Mouse (Mus musculus) midbrain, embryonic 12.5 days (tissue): ENCODE results near the gene Slc35a2. TPM values are rescaled to one million over a fixed set of nuclear protein-coding genes. Genes with fewer than 3 reads are reported as not detected.

Source experiments
- ATAC-seq: fragments of 200-750 bp; cut with Nextera tagmentation; 2 replicates; pipeline ENCODE4 v1.8.0; 2017; ENCODE audit warnings: low read depth, moderate TSS enrichment, moderate library complexity; ENCODE audit not compliant: low FRiP score
- H3K27ac ChIP-seq: fragments of 300-500 bp; sonication (generic); replicated peaks from 2 replicates; pipeline ENCODE4 v1.5.1; 2016; ENCODE audit warnings: mild to moderate bottlenecking
- H3K27me3 ChIP-seq: fragments of 300-500 bp; sonication (generic); 2 replicates; pipeline ENCODE4 v1.6.1; 2016; ENCODE audit warnings: mild to moderate bottlenecking
- H3K36me3 ChIP-seq: fragments of 300-500 bp; sonication (generic); 2 replicates; pipeline ENCODE4 v1.6.1; 2016
- H3K4me1 ChIP-seq: fragments of 300-500 bp; sonication (generic); 2 replicates; pipeline ENCODE4 v1.6.1; 2016
- H3K4me2 ChIP-seq: fragments of 300-500 bp; sonication (generic); replicated peaks from 2 replicates; pipeline ENCODE4 v1.6.1; 2016; ENCODE audit warnings: mild to moderate bottlenecking, moderate library complexity
- H3K4me3 ChIP-seq: fragments of 300-500 bp; sonication (generic); 2 replicates; pipeline ENCODE4 v1.5.1; 2016; ENCODE audit warnings: mild to moderate bottlenecking
- H3K9ac ChIP-seq: fragments of 300-500 bp; sonication (generic); replicated peaks from 2 replicates; pipeline ENCODE4 v1.6.1; 2016; ENCODE audit warnings: mild to moderate bottlenecking, moderate library complexity
- H3K9me3 ChIP-seq: fragments of 300-500 bp; sonication (generic); 2 replicates; pipeline ENCODE4 v1.6.1; 2016; ENCODE audit warnings: mild to moderate bottlenecking
- WGBS: fragments of 180-500 bp; shearing (Covaris S2); methylation state at CpG from one replicate; pipeline ENCODE4 v1.1.7; 2016; 5-methylcytosine and 5-hydroxymethylcytosine counted together
- polyA plus RNA-seq: library from polyadenylated mRNA; unstranded; fragments of >200 nt; fragmentation: Nextera tagmentation; extraction: Ambion mirVana; gene quantifications from 2 replicates; pipeline ENCODE4 v1.2.1, GENCODE M21; 2016

The Slc35a2 gene
- 31.0 and 31.4 TPM in 2 replicates for polyA plus RNA-seq

DNA sequence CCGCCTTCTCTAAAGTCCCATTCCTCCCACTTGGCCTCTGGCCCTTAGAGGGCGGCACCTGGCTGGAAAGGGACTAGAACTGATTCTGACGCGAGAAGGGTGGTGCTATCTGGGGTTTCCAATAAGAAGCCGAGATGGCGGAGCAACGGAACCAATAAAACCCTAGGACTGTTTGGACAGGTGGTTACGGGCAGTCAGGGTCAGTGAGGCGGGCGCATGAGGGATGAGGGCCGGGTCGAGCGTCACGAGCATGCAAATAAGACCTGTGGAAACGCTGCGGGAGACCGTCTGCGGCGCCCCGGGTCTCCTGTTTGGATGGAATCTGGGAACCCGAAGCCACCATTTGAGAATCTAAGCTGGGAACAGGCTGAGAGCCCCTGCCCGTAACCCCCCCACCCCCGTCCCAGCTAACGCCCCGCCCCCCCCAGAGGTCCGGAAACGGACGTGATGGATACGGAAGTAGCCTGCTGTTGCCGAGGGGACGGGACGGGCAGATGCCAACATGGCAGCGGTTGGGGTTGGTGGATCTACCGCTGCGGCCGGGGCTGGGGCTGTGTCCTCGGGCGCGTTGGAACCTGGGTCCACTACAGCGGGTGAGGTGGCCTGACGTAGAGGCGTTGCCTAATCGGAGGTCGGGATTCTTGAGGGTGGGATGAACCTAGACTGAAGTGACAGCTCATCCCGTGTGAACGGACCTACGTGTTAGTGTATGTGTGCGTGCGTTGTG lies at the start of gene Slc35a2:
Slc35a2 (plus strand) TSS at position 188 of the 727 bp plus-strand sequence.
- H3K27ac ChIP-seq = peak within 1 kb of the TSS; percentile 86
- WGBS = 26% methylated on average over 49 of the region's 49 CpGs
- H3K36me3 ChIP-seq = 0 out of 2 replicates have a peak, but pooled peaks cover 6% of the 10 kb centered on the region

DNA sequence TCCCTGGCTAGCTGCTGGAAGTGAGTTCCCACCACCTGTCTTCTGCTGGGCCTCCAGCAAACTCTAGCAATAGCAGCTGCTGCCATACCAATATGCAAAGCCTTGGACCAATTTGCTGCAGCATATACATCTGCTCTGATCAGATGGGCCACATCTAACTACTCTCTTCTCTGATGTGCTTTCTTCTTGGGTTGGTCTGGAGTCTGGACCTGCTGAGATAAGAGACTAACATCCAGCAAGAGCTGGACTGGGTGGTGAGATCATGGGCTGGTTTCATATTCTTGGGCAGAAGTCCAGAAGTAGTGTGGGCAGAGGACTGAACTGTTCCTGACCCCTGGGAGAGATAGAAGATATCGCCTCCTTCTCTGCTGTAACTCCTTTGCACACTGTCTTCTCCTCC lies 46.7 kb upstream of the Slc35a2 start:
- WGBS = 67% methylated on average over 1 of the region's 1 CpGs
- no peak overlapping the region for H3K4me2 ChIP-seq

More for the DNA sequence above, at the start of gene Slc35a2:
- Histone ChIP-seq H3K4me2 (peak within 1 kb of the TSS; percentile 60), H3K27me3 (no peaks in the 10 kb centered on the region), H3K9ac (peak within 1 kb of the TSS; percentile 49), H3K9me3 (no peaks in the 10 kb centered on the region), H3K4me3 (peak within 1 kb of the TSS; percentile 58), H3K4me1 (peaks cover 4% of the 10 kb centered on the region)
- peak; percentile 85 for ATAC-seq

DNA sequence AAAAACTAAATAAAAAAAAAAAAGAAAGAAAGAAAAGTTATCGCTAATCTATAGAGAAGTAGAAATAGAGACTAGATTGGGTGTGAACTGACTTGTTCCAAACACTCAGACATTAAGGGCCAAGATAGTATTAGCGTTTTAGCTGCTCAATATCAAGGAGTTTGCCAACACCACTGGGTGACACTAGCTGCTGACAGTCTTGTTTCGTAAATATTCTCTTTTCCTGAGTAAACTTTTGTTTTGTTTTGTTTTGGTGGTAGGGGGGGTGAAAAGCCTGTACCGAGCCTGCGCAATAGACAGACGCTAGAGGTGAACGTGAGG lies 43.0 kb upstream of the Slc35a2 start:
- H3K4me3 ChIP-seq = peak overlapping the region; percentile 83
- H3K9me3 ChIP-seq = no peaks in the 10 kb centered on the region
- peak overlapping the region; percentile 45 for H3K4me2 ChIP-seq
- peaks cover 18% of the 10 kb centered on the region; the same call in 1 of the 2 replicates for H3K4me1 ChIP-seq
- H3K27ac ChIP-seq = no peak overlapping the region
- WGBS = 19% methylated on average over 7 of the region's 7 CpGs
- no peak overlapping the region for H3K9ac ChIP-seq
- H3K36me3 ChIP-seq = 0 out of 2 replicates have a peak, but pooled peaks cover 4% of the 10 kb centered on the region
- no peaks in the 10 kb centered on the region for H3K27me3 ChIP-seq
- ATAC-seq = no peak

More for the DNA sequence above, 46.7 kb upstream of the Slc35a2 start:
- Histone ChIP-seq H3K4me1 (no peaks in the 10 kb centered on the region), H3K9ac (no peak overlapping the region), H3K9me3 (no peaks in the 10 kb centered on the region), H3K36me3 (no peaks in the 10 kb centered on the region), H3K27ac (no peak overlapping the region), H3K4me3 (no peak overlapping the region), H3K27me3 (no peaks in the 10 kb centered on the region)
- ATAC-seq = no peak

DNA sequence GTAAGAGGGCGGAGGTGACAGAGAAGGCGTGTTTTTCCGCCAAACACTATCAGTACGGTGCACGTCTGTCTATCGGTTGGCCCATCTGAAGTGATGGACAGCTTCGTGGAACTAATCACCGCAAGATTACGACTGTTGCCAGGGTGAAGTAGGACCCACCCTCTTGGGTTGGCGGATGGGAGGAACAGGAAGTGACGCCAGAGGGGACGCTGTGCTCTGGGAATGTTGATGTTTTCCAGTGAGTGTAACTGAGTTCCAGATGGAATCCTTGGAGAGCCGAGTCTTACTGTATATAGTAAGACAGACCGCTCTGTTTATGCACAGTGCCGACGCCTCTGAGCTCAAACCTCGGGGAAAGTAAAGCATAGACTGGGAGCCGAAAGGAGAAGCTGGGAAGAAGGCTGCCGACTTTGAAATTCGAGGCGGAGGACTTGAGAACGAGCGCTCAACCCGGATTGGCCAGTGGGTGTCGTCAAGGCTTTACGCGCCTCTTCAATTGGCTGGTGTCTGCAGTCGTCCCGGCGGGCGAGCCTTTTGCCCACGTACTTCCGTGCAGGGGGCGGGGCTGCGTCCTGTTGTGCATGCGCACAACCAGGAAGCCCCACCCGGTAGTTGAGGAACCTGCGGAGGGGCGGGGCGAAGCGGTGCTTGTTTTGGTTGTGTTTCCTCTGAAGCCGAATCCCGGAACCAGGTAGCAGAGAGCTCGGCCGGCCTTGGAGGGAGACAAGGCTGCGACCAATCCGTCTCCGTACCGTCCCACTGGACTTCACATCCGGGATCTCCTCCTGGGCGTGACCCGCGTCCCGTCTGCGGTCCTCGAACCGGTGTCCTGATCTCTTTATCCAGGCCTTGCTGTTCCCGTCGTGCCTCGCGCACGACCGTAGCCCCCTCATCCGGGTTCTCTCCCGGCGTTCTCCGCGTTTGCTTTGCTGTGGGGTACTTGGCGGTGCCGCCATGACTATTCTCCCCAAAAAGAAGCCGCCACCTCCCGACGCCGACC lies 42.4 kb upstream of the Slc35a2 start, which contains the start of gene Otud5:
Otud5 (plus strand) TSS at position 202 of the 1,000 bp plus-strand sequence.
- Histone ChIP-seq H3K36me3 (0 out of 2 replicates have a peak, but pooled peaks cover 4% of the 10 kb centered on the region), H3K27me3 (no peaks in the 10 kb centered on the region), H3K9me3 (no peaks in the 10 kb centered on the region), H3K9ac (peak within 1 kb of the TSS; percentile 87), H3K4me3 (peak within 1 kb of the TSS; percentile 83), H3K4me1 (peaks cover 18% of the 10 kb centered on the region; the same call in 1 of the 2 replicates), H3K27ac (peak within 1 kb of the TSS; percentile 87), H3K4me2 (peak within 1 kb of the TSS; percentile 72)
- 18% methylated on average over 71 of the region's 74 CpGs for WGBS
- ATAC-seq = peak; percentile 97

DNA sequence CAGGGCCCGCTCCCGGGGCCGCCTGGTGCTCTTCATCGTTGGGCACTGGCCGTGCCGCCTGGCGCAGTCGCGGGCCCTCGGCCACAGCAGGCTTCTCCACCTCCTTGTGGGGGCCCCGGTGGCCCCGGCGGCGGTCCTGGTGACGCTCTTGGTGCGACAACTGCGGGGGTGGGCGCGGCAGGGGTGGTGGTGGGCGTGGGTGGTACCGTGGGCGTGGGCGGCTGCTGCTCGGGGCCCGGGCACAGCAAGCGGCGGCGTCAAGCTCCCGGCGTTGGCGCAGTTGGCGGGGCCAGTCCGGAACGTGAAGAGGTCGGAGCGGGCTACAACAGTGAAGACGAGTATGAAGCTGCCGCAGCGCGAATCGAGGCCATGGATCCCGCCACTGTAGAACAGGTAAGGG lies 41.5 kb upstream of the Slc35a2 start:
- no peaks in the 10 kb centered on the region for H3K9me3 ChIP-seq
- H3K27me3 ChIP-seq = no peaks in the 10 kb centered on the region
- H3K9ac ChIP-seq = peak overlapping the region; percentile 87
- 0 out of 2 replicates have a peak, but pooled peaks cover 4% of the 10 kb centered on the region for H3K36me3 ChIP-seq
- WGBS = 22% methylated on average over 34 of the region's 42 CpGs
- H3K4me3 ChIP-seq = peak overlapping the region; percentile 83
- peak overlapping the region; percentile 87 for H3K27ac ChIP-seq
- H3K4me1 ChIP-seq = peaks cover 18% of the 10 kb centered on the region; the same call in 1 of the 2 replicates
- ATAC-seq = no peak
- H3K4me2 ChIP-seq = peak overlapping the region; percentile 72

DNA sequence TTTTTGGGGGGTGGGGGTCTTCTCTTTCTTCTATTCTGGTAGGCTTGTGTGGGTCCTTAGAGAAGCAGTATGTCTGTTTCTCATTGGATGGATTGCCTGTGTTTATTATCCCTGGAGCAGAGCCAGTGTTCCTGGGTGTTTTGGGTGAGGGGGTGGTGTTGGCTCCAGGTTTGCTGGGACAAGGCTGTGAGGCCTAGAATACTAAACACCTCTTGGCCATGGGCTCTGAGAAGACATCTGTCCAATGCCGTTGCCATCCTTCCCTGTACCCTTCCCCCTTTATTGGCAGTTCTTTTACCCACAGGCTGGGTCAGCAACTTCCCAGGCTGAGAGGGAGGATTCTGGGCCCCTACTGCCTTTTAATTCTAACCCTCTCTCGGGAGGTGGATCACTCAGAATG lies 36.0 kb upstream of the Slc35a2 start:
- Histone ChIP-seq H3K4me1 (peaks cover 14% of the 10 kb centered on the region; the same call in 1 of the 2 replicates), H3K9me3 (no peaks in the 10 kb centered on the region), H3K27me3 (no peaks in the 10 kb centered on the region), H3K9ac (no peak overlapping the region), H3K4me3 (no peak overlapping the region), H3K36me3 (0 out of 2 replicates have a peak, but pooled peaks cover 4% of the 10 kb centered on the region), H3K27ac (no peak overlapping the region), H3K4me2 (no peak overlapping the region)
- no peak for ATAC-seq
- 86% methylated on average over 2 of the region's 2 CpGs for WGBS

DNA sequence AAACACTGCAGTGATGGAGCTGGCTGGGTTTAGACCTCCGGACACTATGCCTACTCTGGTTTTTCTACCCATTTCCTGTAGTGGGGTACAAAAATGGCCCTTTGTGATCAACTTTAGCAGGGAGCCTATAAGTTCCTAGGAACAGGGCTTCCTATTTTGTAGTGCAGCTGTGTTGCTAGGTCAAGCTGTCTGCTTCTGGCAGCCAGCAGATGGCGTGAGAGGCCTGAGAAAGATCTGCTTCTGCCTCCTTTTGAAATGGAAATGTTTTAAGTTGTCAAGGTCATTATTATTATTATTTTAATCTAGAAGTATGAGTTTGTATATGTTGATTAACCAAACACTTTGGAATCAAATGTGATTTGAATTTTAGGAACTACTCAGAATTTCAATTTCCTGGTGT lies 29.2 kb upstream of the Slc35a2 start:
- Histone ChIP-seq H3K36me3 (0 out of 2 replicates have a peak, but pooled peaks cover 4% of the 10 kb centered on the region), H3K4me1 (no peaks in the 10 kb centered on the region), H3K27me3 (no peaks in the 10 kb centered on the region), H3K4me3 (no peak overlapping the region), H3K9ac (no peak overlapping the region), H3K27ac (no peak overlapping the region), H3K4me2 (no peak overlapping the region), H3K9me3 (no peaks in the 10 kb centered on the region)
- ATAC-seq = no peak
- 49% methylated on average over 2 of the region's 2 CpGs for WGBS

DNA sequence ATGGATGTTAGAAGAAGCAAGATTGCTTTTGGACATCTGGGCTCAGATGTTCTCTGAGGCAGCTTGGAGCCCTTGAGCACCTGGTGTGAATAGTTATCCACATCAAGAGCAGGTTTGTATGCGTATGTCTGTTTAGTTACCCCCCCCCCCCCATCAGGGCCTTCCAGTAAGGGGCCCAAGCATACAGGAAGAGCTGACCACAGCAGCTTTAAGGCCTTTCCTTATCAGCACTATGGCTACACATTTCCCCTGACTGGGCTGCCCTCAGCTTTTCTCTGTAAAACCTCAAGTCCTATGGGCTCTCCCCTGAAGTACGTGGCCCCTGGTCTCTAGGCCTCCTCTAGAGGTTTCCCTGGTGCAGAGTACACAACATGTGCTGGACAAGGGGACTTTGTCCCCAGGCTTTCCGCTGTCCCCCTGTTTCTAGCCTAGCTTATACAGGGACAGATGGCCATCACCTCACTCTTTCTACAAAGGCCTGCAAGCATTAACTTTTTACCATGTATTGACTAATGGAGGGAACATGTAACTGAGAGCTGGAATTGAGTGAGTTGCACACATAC lies 24.6 kb upstream of the Slc35a2 start:
- no peak for ATAC-seq
- WGBS = 85% methylated on average over 3 of the region's 3 CpGs
- H3K27me3 ChIP-seq = no peaks in the 10 kb centered on the region

DNA sequence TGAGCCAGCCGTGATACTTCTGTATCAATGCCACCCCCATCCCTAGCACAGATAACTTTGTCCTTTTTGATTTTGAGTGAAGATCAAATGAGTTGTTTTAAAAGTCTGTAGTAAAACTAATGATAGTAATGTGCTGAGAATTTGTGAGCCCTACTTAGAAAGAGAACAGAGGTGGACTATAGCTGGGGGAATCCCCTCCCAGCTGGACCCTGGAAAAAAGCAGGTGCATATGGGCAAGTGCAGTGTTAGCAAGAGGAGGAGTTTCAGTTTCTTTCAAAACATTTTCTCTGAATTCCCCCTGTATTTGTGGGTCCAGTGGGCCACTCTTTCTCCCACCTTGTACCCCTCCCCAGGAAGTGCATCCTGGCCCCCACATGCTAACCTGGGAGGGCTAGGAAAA lies 20.6 kb upstream of the Slc35a2 start:
- 84% methylated on average over 1 of the region's 1 CpGs for WGBS
- peaks cover 4% of the 10 kb centered on the region; the same call in 1 of the 2 replicates for H3K36me3 ChIP-seq
- H3K27me3 ChIP-seq = no peaks in the 10 kb centered on the region
- no peaks in the 10 kb centered on the region; the same call in 1 of the 2 replicates for H3K4me1 ChIP-seq
- H3K9ac ChIP-seq = no peak overlapping the region
- no peak overlapping the region for H3K27ac ChIP-seq
- H3K9me3 ChIP-seq = no peaks in the 10 kb centered on the region
- no peak overlapping the region for H3K4me2 ChIP-seq
- no peak overlapping the region for H3K4me3 ChIP-seq
- no peak for ATAC-seq

More for the DNA sequence above, 24.6 kb upstream of the Slc35a2 start:
- 0 out of 2 replicates have a peak, but pooled peaks cover 4% of the 10 kb centered on the region for H3K36me3 ChIP-seq
- H3K9ac ChIP-seq = no peak overlapping the region
- H3K9me3 ChIP-seq = no peaks in the 10 kb centered on the region
- H3K4me3 ChIP-seq = no peak overlapping the region
- no peaks in the 10 kb centered on the region for H3K4me1 ChIP-seq
- no peak overlapping the region for H3K4me2 ChIP-seq
- no peak overlapping the region for H3K27ac ChIP-seq

DNA sequence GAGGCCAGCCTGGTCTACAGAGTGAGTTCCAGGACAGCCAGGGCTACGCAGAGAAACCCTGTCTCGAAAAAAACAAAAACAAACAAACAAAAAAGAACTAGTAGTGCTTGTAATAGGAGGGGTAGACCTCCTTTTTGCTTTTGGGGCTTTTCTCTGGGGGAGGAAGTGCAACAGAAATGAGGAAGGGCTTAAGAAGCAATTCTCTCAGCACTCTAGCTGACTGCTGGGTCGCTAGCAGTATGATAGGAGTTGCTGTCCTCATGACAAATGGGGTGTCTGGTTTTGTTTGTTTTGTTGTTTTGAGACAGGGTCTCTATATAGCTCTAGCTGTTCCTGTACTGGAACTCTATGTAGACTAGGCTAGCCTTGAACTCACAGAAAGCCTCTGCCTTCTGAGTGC lies 19.3 kb upstream of the Slc35a2 start:
- no peaks in the 10 kb centered on the region for H3K9me3 ChIP-seq
- H3K27ac ChIP-seq = no peak overlapping the region
- H3K9ac ChIP-seq = no peak overlapping the region
- no peak overlapping the region for H3K4me2 ChIP-seq
- no peaks in the 10 kb centered on the region; the same call in 1 of the 2 replicates for H3K4me1 ChIP-seq
- no peak for ATAC-seq
- no peak overlapping the region for H3K4me3 ChIP-seq
- H3K36me3 ChIP-seq = peaks cover 7% of the 10 kb centered on the region; the same call in 1 of the 2 replicates
- WGBS = 84% methylated on average over 3 of the region's 3 CpGs
- H3K27me3 ChIP-seq = no peaks in the 10 kb centered on the region

DNA sequence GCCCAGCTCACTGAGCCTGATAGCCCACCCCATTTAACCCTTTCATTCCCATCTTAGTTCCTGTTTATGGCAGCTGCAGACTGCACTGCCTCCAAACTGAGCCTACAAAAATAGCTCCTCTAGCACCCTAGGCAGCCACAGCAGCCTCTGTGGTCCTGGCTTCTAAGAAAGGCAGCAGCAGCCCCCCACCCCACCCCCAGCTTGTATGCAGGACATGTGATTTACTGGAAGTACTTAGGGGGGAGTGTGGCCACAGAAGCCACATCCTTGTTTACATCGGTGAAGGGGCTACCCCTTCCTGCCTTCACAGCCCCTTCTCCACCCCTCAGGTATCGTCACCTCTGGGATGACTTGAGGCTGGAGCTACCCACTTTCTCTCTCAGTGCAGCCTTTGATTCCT lies 18.5 kb upstream of the Slc35a2 start:
- Histone ChIP-seq H3K27me3 (no peaks in the 10 kb centered on the region), H3K27ac (no peak overlapping the region), H3K36me3 (peaks cover 7% of the 10 kb centered on the region; the same call in 1 of the 2 replicates), H3K4me2 (no peak overlapping the region), H3K9me3 (no peaks in the 10 kb centered on the region), H3K4me3 (no peak overlapping the region), H3K4me1 (no peaks in the 10 kb centered on the region; the same call in 1 of the 2 replicates), H3K9ac (no peak overlapping the region)
- no peak for ATAC-seq
- 83% methylated on average over 2 of the region's 2 CpGs for WGBS
